Mouse (Mus musculus) 3T3-L1 (cell line): Measurements from ENCODE around the gene Dpy19l3.

Experiments used
- DNase-seq: peaks from one replicate; pipeline ENCODE4 v3.0.0-alpha.2; 2015; ENCODE audit warnings: low read depth, low spot score

Gene Dpy19l3

GRCm38 (mm10) chr7:35640072-35640471 lies 114.2 kb downstream of the Dpy19l3 start:
- DNase-seq: no peak

DNA sequence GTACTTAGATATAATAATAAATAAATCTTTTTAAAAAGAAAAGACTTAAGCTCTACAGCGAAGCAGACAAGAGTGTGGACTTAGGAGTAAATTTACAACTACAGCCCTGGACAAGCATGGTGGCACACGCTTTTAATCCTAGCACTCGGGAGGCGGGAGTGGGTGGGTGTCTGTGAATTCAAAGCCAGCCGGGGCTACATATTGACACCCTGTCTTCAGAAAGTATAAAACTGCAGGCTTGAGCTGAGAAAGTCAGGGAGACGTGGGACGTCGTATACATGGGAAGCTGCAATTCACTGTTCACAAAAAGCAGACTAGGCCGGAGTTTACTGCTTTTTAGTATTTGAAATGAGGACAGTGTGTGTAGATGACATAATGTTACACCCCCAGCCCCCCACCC lies 117.4 kb downstream of the Dpy19l3 start:
- DNase-seq: no peak

DNA sequence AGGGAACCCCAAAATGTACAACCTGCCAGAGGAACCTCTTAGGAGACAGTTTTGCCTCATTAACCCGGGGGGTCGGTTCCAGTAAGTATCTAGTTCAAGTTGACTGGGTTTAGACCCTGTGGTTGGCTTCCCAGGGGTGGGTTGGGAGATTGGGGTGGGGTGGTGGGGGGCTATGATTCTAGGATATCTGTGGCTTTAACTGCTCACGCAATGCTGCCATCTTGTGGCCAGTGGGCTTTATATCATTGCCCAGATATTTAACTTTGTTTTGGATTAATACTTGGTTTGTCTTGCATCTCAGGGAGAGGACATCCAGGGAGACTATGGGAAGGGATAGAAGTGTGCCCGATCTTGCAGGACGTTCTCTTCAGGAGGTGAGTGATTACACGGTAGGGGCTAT lies 118.0 kb downstream of the Dpy19l3 start:
- DNase-seq: peak; percentile 42
